Comparison of ENCODE assay signal across 8 mouse cellular contexts in the genomic region with DNA sequence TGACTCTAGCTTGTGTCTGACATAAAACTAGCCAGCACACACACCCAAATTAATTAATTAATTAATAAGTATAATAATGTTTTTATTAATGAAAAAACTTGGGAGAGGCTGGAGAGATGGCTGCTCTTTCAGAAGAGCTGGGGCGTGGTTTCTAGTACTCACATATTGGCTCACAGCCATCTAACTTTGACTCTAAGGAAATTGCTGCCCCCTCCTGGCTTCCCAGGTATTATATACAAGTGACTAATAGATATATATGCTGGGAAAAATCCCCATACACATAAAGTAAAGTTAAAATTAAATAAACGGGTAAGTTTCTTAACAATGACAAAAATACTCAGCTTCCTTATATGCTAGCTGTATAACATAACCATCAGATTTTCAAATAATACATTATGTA. TPM values are rescaled to one million over a fixed set of nuclear protein-coding genes. Genes with fewer than 3 reads are reported as not detected.
A peak's percentile ranks its signal among the peaks of the same experiment; 100 is the strongest.
DNase-seq lines count a peak whose midpoint lies in the region; ATAC-seq and TF ChIP-seq lines count a peak whose summit lies in the region.
"Had no signal": no experiment of that assay in that cellular context is flagged by ENCODE, and none has a peak within 500 bp of the region (broad histone marks: within the 10 kb centered on the region; RNA-seq: fewer than 3 reads in every experiment).

No protein-coding gene starts in this region.

- no peak overlapping the region for H3K4me2 ChIP-seq in kidney, embryonic 16.5 days (replicated peaks; ENCODE audit: low read depth, low read length)

- H3K27me3 ChIP-seq in kidney, adult 2 months (replicated peaks; ENCODE audit: control insufficient read depth, insufficient read depth, low read length), result no peaks in the 10 kb centered on the region
- no peaks in the 10 kb centered on the region for H3K27me3 ChIP-seq in kidney, embryonic 16.5 days (ENCODE audit: insufficient read depth, low read length)

- H3K9me3 ChIP-seq in kidney, embryonic 16.5 days (ENCODE audit: low read length), result no peaks in the 10 kb centered on the region

- DNase-seq in kidney, adult 2 months, result peak; percentile 60
- DNase-seq in MN1 (ENCODE audit: low spot score), result peak; percentile 51
- DNase-seq in c-Kit-positive CD71-positive TER-119-positive erythroid progenitor cells, embryonic 14.5 days (ENCODE audit: low spot score), result peak; percentile 13
- DNase-seq in lung, adult 2 months, result peak; percentile 23
- DNase-seq in cerebellum, postnatal 36 days, result no peak
- no peak for DNase-seq in right cerebral cortex, postnatal 4 days

- no peak for TF ChIP-seq CTCF in kidney, adult 2 months (conservative IDR thresholded peaks at IDR 0.05; ENCODE audit: insufficient read depth, insufficient read length, low read depth, low read length)
- TF ChIP-seq CTCF in lung, adult 2 months (IDR thresholded peaks at IDR 0.05; ENCODE audit: insufficient read depth, low read length), result no peak

- WGBS in kidney, adult 2 months, result 60% methylated on average over 2 of the region's 2 CpGs
- 81% methylated on average over 2 of the region's 2 CpGs for WGBS in kidney, embryonic 16.5 days
- 37% methylated on average over 2 of the region's 2 CpGs for WGBS in lung, adult 2 months

- no peaks in the 10 kb centered on the region for H3K4me1 ChIP-seq in kidney, adult 2 months (ENCODE audit: control insufficient read depth, insufficient read depth, low read length)
- H3K4me1 ChIP-seq in kidney, embryonic 16.5 days (ENCODE audit: insufficient read depth, low read length), result no peaks in the 10 kb centered on the region
- no peaks in the 10 kb centered on the region for H3K4me1 ChIP-seq in lung, adult 2 months (ENCODE audit: control insufficient read depth, insufficient read depth, low read length)

- no peak overlapping the region for H3K9ac ChIP-seq in kidney, embryonic 16.5 days (replicated peaks; ENCODE audit: low read length)
- H3K9ac ChIP-seq: liver, embryonic 14.5 days had no signal

- H3K4me3 ChIP-seq in kidney, adult 2 months (ENCODE audit: insufficient read depth, low read depth, low read length), result no peak overlapping the region
- H3K4me3 ChIP-seq in kidney, embryonic 16.5 days (ENCODE audit: low read length), result no peak overlapping the region
- no peak overlapping the region for H3K4me3 ChIP-seq in lung, adult 2 months (replicated peaks; ENCODE audit: extremely low read depth, low read depth, low read length)

- no peaks in the 10 kb centered on the region for H3K36me3 ChIP-seq in kidney, adult 2 months (ENCODE audit: control insufficient read depth, insufficient read depth, low read length)
- peaks cover 18% of the 10 kb centered on the region for H3K36me3 ChIP-seq in kidney, embryonic 16.5 days (ENCODE audit: insufficient read depth, low read length)

- no peak for TF ChIP-seq POLR2A in kidney, adult 2 months (IDR thresholded peaks at IDR 0.05; ENCODE audit: low read depth, low read length)
- no peak for TF ChIP-seq POLR2A in lung, adult 2 months (IDR thresholded peaks at IDR 0.05; ENCODE audit: borderline replicate concordance, extremely low read depth, low read depth, low read length)

- no peak for ATAC-seq in kidney, embryonic 16.5 days (ENCODE audit: low FRiP score, low TSS enrichment)

- H3K27ac ChIP-seq in kidney, adult 2 months (ENCODE audit: insufficient read depth, low read depth, low read length), result no peak overlapping the region
- no peak overlapping the region for H3K27ac ChIP-seq in kidney, embryonic 16.5 days (ENCODE audit: low read length)
- H3K27ac ChIP-seq: liver, embryonic 14.5 days had no signal

RNA-seq across cellular contexts. Expression of a gene that starts 28.4 kb away (rescaled TPM):
- polyA plus RNA-seq in kidney, adult 2 months (2012; rRNA removed), result 32.0 and 53.8 TPM in 2 replicates
- 23.2 and 24.9 TPM in 2 replicates for polyA plus RNA-seq in kidney, embryonic 16.5 days (2015; fragmentation: Nextera tagmentation; extraction: Ambion mirVana)
- 29.0 and 33.4 TPM in 2 replicates for polyA plus RNA-seq in lung, adult 2 months (2012; rRNA removed)

RNA-seq across cellular contexts. Expression of a gene that starts 28.8 kb away (rescaled TPM):
- polyA plus RNA-seq in kidney, adult 2 months (2012; rRNA removed), result 17.0 and 20.7 TPM in 2 replicates
- polyA plus RNA-seq in kidney, embryonic 16.5 days (2015; fragmentation: Nextera tagmentation; extraction: Ambion mirVana), result 50.5 and 62.7 TPM in 2 replicates
- polyA plus RNA-seq in lung, adult 2 months (2012; rRNA removed), result 12.3 and 16.3 TPM in 2 replicates

RNA-seq across cellular contexts. Expression of a gene that starts 39.5 kb away (rescaled TPM):
- polyA plus RNA-seq in kidney, adult 2 months (2012; rRNA removed), result 26.8 and 31.7 TPM in 2 replicates
- 35.2 and 38.8 TPM in 2 replicates for polyA plus RNA-seq in kidney, embryonic 16.5 days (2015; fragmentation: Nextera tagmentation; extraction: Ambion mirVana)
- polyA plus RNA-seq in lung, adult 2 months (2012; rRNA removed), result 21.0 and 25.7 TPM in 2 replicates

RNA-seq across cellular contexts. Expression of a gene that starts 49.4 kb away (rescaled TPM):
- 14.6 and 17.8 TPM in 2 replicates for polyA plus RNA-seq in kidney, adult 2 months (2012; rRNA removed)
- 24.1 and 31.1 TPM in 2 replicates for polyA plus RNA-seq in kidney, embryonic 16.5 days (2015; fragmentation: Nextera tagmentation; extraction: Ambion mirVana)
- polyA plus RNA-seq in lung, adult 2 months (2012; rRNA removed), result 23.1 and 23.4 TPM in 2 replicates

RNA-seq across cellular contexts. Expression of a gene that starts 57.9 kb away (rescaled TPM):
- polyA plus RNA-seq in kidney, adult 2 months (2012; rRNA removed), result 50.3 and 93.5 TPM in 2 replicates
- polyA plus RNA-seq in kidney, embryonic 16.5 days (2015; fragmentation: Nextera tagmentation; extraction: Ambion mirVana), result 92.3 and 154 TPM in 2 replicates
- 226 and 279 TPM in 2 replicates for polyA plus RNA-seq in lung, adult 2 months (2012; rRNA removed)

Comparison
In these comparisons a context has a peak if more than half of its experiments do, and no peak if none do; other contexts are left out.
1. DNase-seq: peak in kidney, adult 2 months (single experiment), MN1 (single experiment), c-Kit-positive CD71-positive TER-119-positive erythroid progenitor cells, embryonic 14.5 days (single experiment) and lung, adult 2 months (single experiment); none in cerebellum, postnatal 36 days (0 of 2) and right cerebral cortex, postnatal 4 days (single experiment).